Mouse (Mus musculus) urinary bladder, postnatal 0 days (tissue): ENCODE measurements around the gene Mettl15. TPM values are rescaled to one million over a fixed set of nuclear protein-coding genes. Genes with fewer than 3 reads are reported as not detected.

Experiments
- microRNA-seq: library from miRNA; unstranded; fragments of <30 nt; microRNA quantifications from one replicate; pipeline ENCODE4, GENCODE M21; 2016
- polyA plus RNA-seq: library from polyadenylated mRNA; unstranded; fragments of >200 nt; fragmentation: Nextera tagmentation; extraction: Ambion mirVana; gene quantifications from 2 replicates; pipeline ENCODE4 v1.2.1, GENCODE M21; 2015

The Mettl15 gene
- 7.7 and 8.7 TPM in 2 replicates for polyA plus RNA-seq

DNA sequence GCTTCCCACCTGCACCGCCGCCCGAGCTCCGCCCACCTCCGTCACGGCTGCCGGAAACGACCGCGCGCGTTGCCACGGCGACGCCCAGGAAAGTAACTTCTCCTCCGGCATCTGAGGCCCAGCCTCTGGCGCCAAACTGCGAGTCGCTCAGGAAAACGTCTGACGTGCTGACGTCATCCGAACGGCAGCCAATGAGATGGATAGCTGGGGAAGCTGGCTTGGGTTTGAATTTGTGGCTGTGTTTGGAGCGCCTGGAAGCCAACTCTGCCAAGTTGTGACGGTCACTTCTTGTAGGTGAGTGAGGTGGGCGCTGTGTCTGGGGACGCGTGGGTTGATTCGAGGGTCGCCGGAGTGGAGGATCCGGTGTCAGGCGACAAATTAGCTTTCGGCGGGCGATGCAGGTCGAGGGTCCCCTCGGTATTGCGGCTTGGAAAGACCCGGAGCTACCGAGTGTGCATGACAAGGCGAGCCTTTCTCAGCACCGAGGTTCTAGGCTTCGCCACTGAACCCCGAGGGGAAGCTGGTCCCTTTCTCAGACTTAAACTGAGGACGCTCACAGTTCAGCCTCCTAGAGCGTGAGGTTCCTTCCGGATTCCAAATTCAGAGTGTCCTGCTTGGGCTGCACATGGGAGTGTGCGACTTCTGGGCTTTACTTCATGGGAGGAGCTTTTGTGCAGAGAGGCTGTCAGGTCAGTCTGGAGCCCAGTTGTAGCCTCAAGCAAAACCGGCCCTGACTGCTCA, at the start of gene Mettl15, which contains the start of gene Kif18a:
TSS of gene Mettl15 (minus strand) at position 149 of the 741 bp plus-strand sequence.
TSS of gene Kif18a (plus strand) at position 139 of the 741 bp plus-strand sequence.

Small RNA genes within 50 kb of the gene (microRNA-seq; reads per million reads assigned to microRNA genes)
- gene Gm24115 = not detected

Other genes starting within 250 kb of the Mettl15 start
- gene Kif18a, start within 50 bp of the Mettl15 start, polyA plus RNA-seq = 3.2 and 4.5 TPM in 2 replicates